Mouse (Mus musculus) hindbrain, embryonic 15.5 days (tissue): ENCODE measurements around the gene Cd82. TPM values are rescaled to one million over a fixed set of nuclear protein-coding genes. Genes with fewer than 3 reads are reported as not detected.
A peak's percentile ranks its signal among the peaks of the same experiment; 100 is the strongest.

Experiments
- ATAC-seq: fragments of 200-750 bp; cut with Nextera tagmentation; 2 replicates; pipeline ENCODE4 v1.8.0; 2017; ENCODE audit warnings: low read depth, moderate number of reproducible peaks, moderate TSS enrichment; ENCODE audit not compliant: low FRiP score
- H3K27ac ChIP-seq: fragments of 300-500 bp; sonication (generic); replicated peaks from 2 replicates; pipeline ENCODE4 v1.5.1; 2015; ENCODE audit warnings: mild to moderate bottlenecking, inconsistent platforms
- H3K27me3 ChIP-seq: fragments of 300-500 bp; sonication (generic); 2 replicates; pipeline ENCODE4 v1.6.1; 2015; ENCODE audit warnings: control low read depth, inconsistent platforms
- H3K36me3 ChIP-seq: fragments of 300-500 bp; sonication (generic); 2 replicates; pipeline ENCODE4 v1.6.1; 2015; ENCODE audit warnings: control low read depth, inconsistent platforms
- H3K4me1 ChIP-seq: fragments of 300-500 bp; sonication (generic); replicated peaks from 2 replicates; pipeline ENCODE4 v1.6.1; 2015; ENCODE audit warnings: control low read depth, inconsistent platforms
- H3K4me2 ChIP-seq: fragments of 300-500 bp; sonication (generic); 2 replicates; pipeline ENCODE4 v1.6.1; 2015; ENCODE audit warnings: moderate library complexity, mild to moderate bottlenecking, inconsistent platforms
- H3K4me3 ChIP-seq: fragments of 300-500 bp; sonication (generic); 2 replicates; pipeline ENCODE4 v1.5.1; 2015; ENCODE audit warnings: mild to moderate bottlenecking, inconsistent platforms
- H3K9ac ChIP-seq: fragments of 300-500 bp; sonication (generic); 2 replicates; pipeline ENCODE4 v1.6.1; 2015; ENCODE audit warnings: inconsistent platforms
- H3K9me3 ChIP-seq: fragments of 300-500 bp; sonication (generic); 2 replicates; pipeline ENCODE4 v1.6.1; 2016; ENCODE audit warnings: control low read depth, inconsistent platforms
- WGBS: fragments of 180-500 bp; shearing (Covaris S2); methylation state at CpG from one replicate; pipeline ENCODE4 v1.1.7; 2015; 5-methylcytosine and 5-hydroxymethylcytosine counted together
- polyA plus RNA-seq: library from polyadenylated mRNA; unstranded; fragments of >200 nt; fragmentation: Nextera tagmentation; extraction: Ambion mirVana; gene quantifications from 2 replicates; pipeline ENCODE4 v1.2.1, GENCODE M21; 2015

Cd82 gene
- polyA plus RNA-seq, result 24.5 and 25.5 TPM in 2 replicates

- no peaks in the 10 kb centered on the region for H3K9me3 ChIP-seq
- 1% methylated on average over 20 of the region's 20 CpGs for WGBS
- H3K27ac ChIP-seq, result peak within 1 kb of the TSS; percentile 54
- peak within 1 kb of the TSS; percentile 69 for H3K4me2 ChIP-seq
- peak within 1 kb of the TSS; percentile 43 for H3K9ac ChIP-seq
- peaks cover 21% of the 10 kb centered on the region for H3K4me1 ChIP-seq
- H3K4me3 ChIP-seq, result peak within 1 kb of the TSS; percentile 37
- H3K36me3 ChIP-seq, result no peaks in the 10 kb centered on the region
- ATAC-seq, result peak; percentile 81
- peaks cover 19% of the 10 kb centered on the region for H3K27me3 ChIP-seq
Observed at GRCm38 (mm10) chr2:93462760-93463159, at the start of gene Cd82. TSS of gene Cd82 (minus strand) at chr2:93463140.

- WGBS, result 72% methylated on average over 7 of the region's 7 CpGs
- Histone ChIP-seq H3K36me3 (no peaks in the 10 kb centered on the region), H3K9ac (no peak overlapping the region), H3K4me3 (no peak overlapping the region), H3K27ac (no peak overlapping the region), H3K4me2 (no peak overlapping the region), H3K27me3 (no peaks in the 10 kb centered on the region), H3K9me3 (no peaks in the 10 kb centered on the region), H3K4me1 (no peaks in the 10 kb centered on the region; the same call in 1 of the 2 replicates)
- peak; percentile 42; the same call in 1 of the 2 replicates for ATAC-seq
Observed at GRCm38 (mm10) chr2:93512130-93512529, 49.2 kb upstream of the Cd82 start.

- Histone ChIP-seq H3K9me3 (no peaks in the 10 kb centered on the region), H3K27ac (no peak overlapping the region), H3K4me3 (no peak overlapping the region), H3K4me2 (no peak overlapping the region), H3K36me3 (no peaks in the 10 kb centered on the region), H3K27me3 (no peaks in the 10 kb centered on the region), H3K9ac (no peak overlapping the region), H3K4me1 (no peaks in the 10 kb centered on the region; the same call in 1 of the 2 replicates)
- 73% methylated on average over 1 of the region's 1 CpGs for WGBS
- ATAC-seq, result no peak
Observed at GRCm38 (mm10) chr2:93510839-93511238, 47.9 kb upstream of the Cd82 start.

GRCm38 (mm10) chr2:93509777-93510750 lies 47.1 kb upstream of the Cd82 start:
- no peak for ATAC-seq
- Histone ChIP-seq H3K9me3 (no peaks in the 10 kb centered on the region), H3K4me3 (no peak overlapping the region), H3K4me1 (no peaks in the 10 kb centered on the region; the same call in 1 of the 2 replicates), H3K4me2 (no peak overlapping the region), H3K27me3 (no peaks in the 10 kb centered on the region), H3K27ac (no peak overlapping the region), H3K9ac (no peak overlapping the region), H3K36me3 (no peaks in the 10 kb centered on the region)
- WGBS, result 89% methylated on average over 12 of the region's 12 CpGs

GRCm38 (mm10) chr2:93505091-93505490 lies 42.2 kb upstream of the Cd82 start:
- Histone ChIP-seq H3K4me1 (no peaks in the 10 kb centered on the region), H3K4me3 (no peak overlapping the region), H3K36me3 (no peaks in the 10 kb centered on the region), H3K4me2 (no peak overlapping the region), H3K27me3 (no peaks in the 10 kb centered on the region), H3K9ac (no peak overlapping the region), H3K27ac (no peak overlapping the region), H3K9me3 (no peaks in the 10 kb centered on the region)
- WGBS, result 66% methylated on average over 6 of the region's 6 CpGs
- peak; percentile 19; the same call in 1 of the 2 replicates for ATAC-seq

GRCm38 (mm10) chr2:93503353-93503752 lies 40.4 kb upstream of the Cd82 start:
- no peaks in the 10 kb centered on the region for H3K4me1 ChIP-seq
- no peak overlapping the region for H3K4me2 ChIP-seq
- H3K27ac ChIP-seq, result no peak overlapping the region
- H3K9ac ChIP-seq, result no peak overlapping the region
- no peaks in the 10 kb centered on the region for H3K9me3 ChIP-seq
- H3K4me3 ChIP-seq, result no peak overlapping the region
- H3K36me3 ChIP-seq, result no peaks in the 10 kb centered on the region
- no peak for ATAC-seq
- 77% methylated on average over 4 of the region's 4 CpGs for WGBS
- H3K27me3 ChIP-seq, result no peaks in the 10 kb centered on the region

- H3K4me2 ChIP-seq, result no peak overlapping the region
- H3K36me3 ChIP-seq, result no peaks in the 10 kb centered on the region
- WGBS, result 68% methylated on average over 10 of the region's 10 CpGs
- no peaks in the 10 kb centered on the region for H3K4me1 ChIP-seq
- no peak overlapping the region for H3K4me3 ChIP-seq
- H3K9ac ChIP-seq, result no peak overlapping the region
- no peaks in the 10 kb centered on the region for H3K27me3 ChIP-seq
- no peak overlapping the region for H3K27ac ChIP-seq
- ATAC-seq, result no peak
- H3K9me3 ChIP-seq, result no peaks in the 10 kb centered on the region
Observed at GRCm38 (mm10) chr2:93501303-93501702, 38.4 kb upstream of the Cd82 start.

- 91% methylated on average over 5 of the region's 5 CpGs for WGBS
- no peak overlapping the region for H3K27ac ChIP-seq
- no peak overlapping the region for H3K4me3 ChIP-seq
- H3K4me1 ChIP-seq, result peaks cover 4% of the 10 kb centered on the region; the same call in 1 of the 2 replicates
- no peak for ATAC-seq
- no peaks in the 10 kb centered on the region for H3K27me3 ChIP-seq
- no peak overlapping the region for H3K9ac ChIP-seq
- no peak overlapping the region for H3K4me2 ChIP-seq
- no peaks in the 10 kb centered on the region for H3K36me3 ChIP-seq
- H3K9me3 ChIP-seq, result no peaks in the 10 kb centered on the region
Observed at GRCm38 (mm10) chr2:93497221-93497620, 34.3 kb upstream of the Cd82 start.

GRCm38 (mm10) chr2:93495170-93495569 lies 32.2 kb upstream of the Cd82 start:
- Histone ChIP-seq H3K4me3 (no peak overlapping the region), H3K36me3 (no peaks in the 10 kb centered on the region), H3K9ac (no peak overlapping the region), H3K27me3 (no peaks in the 10 kb centered on the region), H3K4me1 (peaks cover 4% of the 10 kb centered on the region; the same call in 1 of the 2 replicates), H3K4me2 (no peak overlapping the region), H3K27ac (no peak overlapping the region), H3K9me3 (no peaks in the 10 kb centered on the region)
- 73% methylated on average over 3 of the region's 3 CpGs for WGBS
- peak; percentile 56 for ATAC-seq

- no peak overlapping the region for H3K4me3 ChIP-seq
- no peaks in the 10 kb centered on the region for H3K9me3 ChIP-seq
- no peak overlapping the region for H3K27ac ChIP-seq
- 77% methylated on average over 3 of the region's 3 CpGs for WGBS
- H3K9ac ChIP-seq, result no peak overlapping the region
- H3K27me3 ChIP-seq, result no peaks in the 10 kb centered on the region
- no peak for ATAC-seq
- H3K4me1 ChIP-seq, result peaks cover 7% of the 10 kb centered on the region; the same call in 1 of the 2 replicates
- no peaks in the 10 kb centered on the region for H3K36me3 ChIP-seq
- no peak overlapping the region for H3K4me2 ChIP-seq
Observed at GRCm38 (mm10) chr2:93493541-93493940, 30.6 kb upstream of the Cd82 start.

GRCm38 (mm10) chr2:93490516-93490915 lies 27.6 kb upstream of the Cd82 start:
- no peak for ATAC-seq
- Histone ChIP-seq H3K27ac (no peak overlapping the region), H3K9ac (no peak overlapping the region), H3K4me1 (peaks cover 7% of the 10 kb centered on the region; the same call in 1 of the 2 replicates), H3K36me3 (no peaks in the 10 kb centered on the region), H3K4me2 (no peak overlapping the region), H3K27me3 (no peaks in the 10 kb centered on the region), H3K4me3 (no peak overlapping the region), H3K9me3 (no peaks in the 10 kb centered on the region)
- 98% methylated on average over 2 of the region's 2 CpGs for WGBS

- Histone ChIP-seq H3K27me3 (no peaks in the 10 kb centered on the region), H3K4me3 (no peak overlapping the region), H3K4me2 (no peak overlapping the region), H3K9me3 (no peaks in the 10 kb centered on the region), H3K4me1 (peaks cover 10% of the 10 kb centered on the region; the same call in 1 of the 2 replicates), H3K27ac (no peak overlapping the region), H3K9ac (no peak overlapping the region), H3K36me3 (no peaks in the 10 kb centered on the region)
- WGBS, result 26% methylated on average over 19 of the region's 19 CpGs
- peak; percentile 38; the same call in 1 of the 2 replicates for ATAC-seq
Observed at GRCm38 (mm10) chr2:93488911-93489587, 26.1 kb upstream of the Cd82 start.
